Mouse (Mus musculus) ES-E14 (cell line): ENCODE measurements around the gene Ccdc8. TPM values are rescaled to one million over a fixed set of nuclear protein-coding genes. Genes with fewer than 3 reads are reported as not detected.

ENCODE experiments used
- DNase-seq: peaks from one replicate; pipeline ENCODE4 v3.0.0-alpha.2; 2013; ENCODE audit warnings: low read depth, low spot score
- H3K27ac ChIP-seq: 2 replicates; pipeline ENCODE4 v1.5.1; 2012; ENCODE audit warnings: low read depth, mild to moderate bottlenecking, low read length, moderate library complexity, mixed read lengths; ENCODE audit not compliant: poor library complexity, insufficient read depth, severe bottlenecking
- H3K36me3 ChIP-seq: 2 replicates; pipeline ENCODE4 v1.6.1; 2012; ENCODE audit warnings: mild to moderate bottlenecking, low read length, moderate library complexity, mixed read lengths; ENCODE audit not compliant: control insufficient read depth, poor library complexity, insufficient read depth, severe bottlenecking
- H3K4me1 ChIP-seq, 2 experiments: fragments of 150-350 bp in 1 of 2; sonication (generic) in 1 of 2; 2 replicates each; pipeline ENCODE4 v1.6.1; 2012; ENCODE audit warnings: low read length in 2 of 2, mild to moderate bottlenecking in 1 of 2, mixed read lengths in 1 of 2; ENCODE audit not compliant: control insufficient read depth in 2 of 2, insufficient read depth in 2 of 2, poor library complexity in 1 of 2
- H3K4me3 ChIP-seq, 2 experiments: fragments of 150-350 bp in 1 of 2; sonication (generic) in 1 of 2; 2 replicates each; pipeline ENCODE4 v1.5.1; 2012; ENCODE audit warnings: low read length in 2 of 2, low read depth in 1 of 2, mild to moderate bottlenecking in 1 of 2, mixed read lengths in 1 of 2; ENCODE audit not compliant: insufficient read depth in 1 of 2, poor library complexity in 1 of 2, severe bottlenecking in 1 of 2
- H3K9ac ChIP-seq: 2 replicates; pipeline ENCODE4 v1.6.1; 2012; ENCODE audit warnings: low read depth, mild to moderate bottlenecking, low read length, mixed read lengths; ENCODE audit not compliant: poor library complexity, insufficient read depth, severe bottlenecking
- H3K9me3 ChIP-seq: fragments of 150-350 bp; sonication (generic); 2 replicates; pipeline ENCODE4 v1.6.1; 2012; ENCODE audit warnings: low read depth, mild to moderate bottlenecking, low read length; ENCODE audit not compliant: control insufficient read depth, insufficient read depth
- CHD2 ChIP-seq: IDR thresholded peaks from 2 replicates; pipeline ENCODE4 v1.6.1; 2014; ENCODE audit warnings: mild to moderate bottlenecking, low read depth, low read length, inconsistent platforms
- HCFC1 ChIP-seq: IDR thresholded peaks from 2 replicates; pipeline ENCODE4 v1.6.1; 2012; ENCODE audit warnings: low read length, inconsistent platforms, borderline replicate concordance; ENCODE audit not compliant: insufficient read depth
- MAFK ChIP-seq: IDR thresholded peaks from 2 replicates; pipeline ENCODE4 v1.6.1; 2014; ENCODE audit warnings: mild to moderate bottlenecking, low read depth, low read length, inconsistent platforms; ENCODE audit not compliant: insufficient read depth
- ZC3H11A ChIP-seq: IDR thresholded peaks from 2 replicates; pipeline ENCODE4 v1.6.1; 2012; ENCODE audit warnings: low read depth, mild to moderate bottlenecking, inconsistent platforms, low read length, borderline replicate concordance
- ZNF384 ChIP-seq: IDR thresholded peaks from 2 replicates; pipeline ENCODE4 v1.6.1; 2012; ENCODE audit warnings: low read depth, low read length, inconsistent platforms
- in situ Hi-C, 2 experiments: fragments of 600-800 bp; cut with MboI; formaldehyde crosslinking; loops; one replicate each; pipeline ENCODE4 v1.15.1; 2025; ENCODE audit warnings: low sequenced_read_pairs in 2 of 2, inconsistent platforms in 1 of 2; ENCODE audit not compliant: unreplicated experiment in 2 of 2
- total RNA-seq: library from RNA; depleted of rRNA; stranded (reverse); fragments of 300-350 nt; gene quantifications from 2 replicates; pipeline ENCODE4 v1.2.3, GENCODE M21; 2012

The Ccdc8 gene
- total RNA-seq, 1 experiment = 4.1 TPM

DNA sequence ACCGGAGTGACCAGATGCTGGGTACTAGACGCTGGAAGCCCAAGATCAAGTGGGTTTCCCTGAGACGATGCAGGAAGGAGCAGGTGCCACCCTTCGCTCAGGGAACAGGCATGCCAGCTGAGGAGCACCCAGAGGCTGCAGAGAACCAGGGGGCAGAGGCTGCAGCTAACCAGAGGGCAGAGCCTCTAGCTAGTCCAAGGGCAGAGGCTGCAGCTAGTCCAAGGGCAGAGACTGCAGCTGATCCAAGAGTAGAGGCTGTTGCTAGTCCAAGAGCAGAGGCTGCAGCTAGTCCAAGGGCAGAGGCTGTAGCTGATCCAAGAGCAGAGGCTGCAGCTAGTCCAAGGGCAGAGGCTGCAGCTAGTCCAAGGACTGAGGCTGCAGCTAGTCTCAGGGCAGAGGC is 2.8 kb downstream of the Ccdc8 start:
- no peak overlapping the region for H3K4me3 ChIP-seq
- TF ChIP-seq ZC3H11A = no peak
- no peak for TF ChIP-seq MAFK
- TF ChIP-seq ZNF384 = no peak
- no peak for TF ChIP-seq CHD2
- TF ChIP-seq HCFC1 = no peak
- in situ Hi-C loops = loop anchor here in 1 of 2 experiments (5.0 kb wide), 1 partner anchor 63 kb away; no protein-coding TSS in a partner anchor
- peaks cover 0 to 10% of the 10 kb centered on the region in 2 experiments; a peak in 2 of 4 replicates for H3K4me1 ChIP-seq
- no peak overlapping the region for H3K9ac ChIP-seq
- no peaks in the 10 kb centered on the region; the same call in 1 of the 2 replicates for H3K36me3 ChIP-seq
- no peaks in the 10 kb centered on the region for H3K9me3 ChIP-seq
- no peak for DNase-seq
- no peak overlapping the region for H3K27ac ChIP-seq

GRCm38 (mm10) chr7:16999233-16999632 is 6.7 kb downstream of the Ccdc8 start:
- no peak for DNase-seq
- Histone ChIP-seq H3K27ac (no peak overlapping the region), H3K9ac (no peak overlapping the region), H3K9me3 (no peaks in the 10 kb centered on the region), H3K36me3 (peaks cover 5% of the 10 kb centered on the region), H3K4me1 (peaks cover 0 to 6% of the 10 kb centered on the region in 2 experiments; a peak in 1 of 4 replicates), H3K4me3 (no peak overlapping the region)
- in situ Hi-C loops = loop anchor here in 1 of 2 experiments (5.0 kb wide), 1 partner anchor 67 kb away; no protein-coding TSS in a partner anchor
- TF ChIP-seq ZNF384 = no peak
- TF ChIP-seq MAFK = no peak
- TF ChIP-seq CHD2 = no peak
- no peak for TF ChIP-seq ZC3H11A
- TF ChIP-seq HCFC1 = no peak

- in situ Hi-C loops = loop anchor here in 1 of 2 experiments (5.0 kb wide), 1 partner anchor 67 kb away; no protein-coding TSS in a partner anchor
- no peaks in the 10 kb centered on the region for H3K9me3 ChIP-seq
- peak; percentile 58; the same call in 1 of the 2 replicates for TF ChIP-seq ZC3H11A
- TF ChIP-seq CHD2 = no peak
- H3K27ac ChIP-seq = no peak overlapping the region
- no peak overlapping the region for H3K4me3 ChIP-seq
- peaks cover 0 to 5% of the 10 kb centered on the region in 2 experiments; a peak in 2 of 4 replicates for H3K4me1 ChIP-seq
- peak; percentile 71 for DNase-seq
- peaks cover 9% of the 10 kb centered on the region for H3K36me3 ChIP-seq
- no peak overlapping the region for H3K9ac ChIP-seq
Observed at GRCm38 (mm10) chr7:16999650-17000049, 7.1 kb downstream of the Ccdc8 start.

DNA sequence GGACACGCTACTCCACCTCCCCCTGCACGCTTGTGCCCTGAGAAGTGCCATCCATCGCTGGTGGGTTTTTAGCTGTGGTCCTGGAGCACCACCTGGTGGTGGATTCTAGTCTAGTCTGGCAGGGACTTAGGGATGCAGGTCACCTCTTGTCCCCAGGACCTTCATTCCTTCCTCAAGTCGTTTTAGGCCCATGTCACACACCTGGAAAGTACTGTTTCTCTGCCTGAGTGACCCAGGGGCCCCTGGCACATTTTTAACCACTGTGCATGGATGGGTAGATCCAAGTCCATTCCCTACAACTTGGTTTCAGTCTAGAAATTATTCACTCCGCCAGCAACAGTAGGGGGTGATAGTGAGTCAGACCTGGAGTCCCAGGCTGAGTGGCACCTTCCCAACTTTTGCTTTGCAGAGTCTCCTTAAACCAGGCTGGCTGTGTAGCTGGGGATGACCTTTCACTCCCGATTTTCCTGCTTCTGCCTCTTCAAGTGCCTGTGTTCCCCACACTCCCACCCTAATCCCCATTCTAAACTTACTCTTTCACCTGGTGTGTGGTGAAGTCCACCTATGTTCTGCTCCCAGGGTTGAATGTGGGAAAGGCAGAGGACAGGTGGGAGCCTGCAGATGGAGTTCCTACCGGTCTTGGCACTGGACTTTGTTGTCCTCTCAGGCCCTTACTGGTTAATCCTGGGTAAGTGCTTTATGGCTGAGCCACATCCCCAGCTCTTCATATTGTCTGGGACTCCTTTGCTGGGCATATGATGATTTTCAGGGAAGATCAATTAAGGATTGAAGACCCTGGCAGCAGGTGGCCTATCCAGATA is 10.1 kb downstream of the Ccdc8 start:
- in situ Hi-C loops = no loop called here
- Histone ChIP-seq H3K4me1 (peaks cover 0 to 8% of the 10 kb centered on the region in 2 experiments; a peak in 2 of 4 replicates), H3K9ac (no peak overlapping the region), H3K36me3 (peaks cover 37% of the 10 kb centered on the region), H3K27ac (no peak overlapping the region), H3K9me3 (no peaks in the 10 kb centered on the region), H3K4me3 (no peak overlapping the region)
- peak; percentile 80 for DNase-seq
- TF ChIP-seq CHD2 (no peak), ZNF384 (no peak), ZC3H11A (no peak), MAFK (no peak)
